Mouse (Mus musculus) liver, embryonic 16.5 days (tissue): ENCODE measurements around the gene Npcd. TPM values are rescaled to one million over a fixed set of nuclear protein-coding genes. Genes with fewer than 3 reads are reported as not detected.

Source experiments
- ATAC-seq: fragments of 200-750 bp; cut with Nextera tagmentation; 2 replicates; pipeline ENCODE4 v1.8.0; 2017; ENCODE audit warnings: low read depth, mild to moderate bottlenecking, moderate number of reproducible peaks, moderate library complexity
- H3K27ac ChIP-seq: fragments of 300-500 bp; sonication (generic); 2 replicates; pipeline ENCODE4 v1.5.1; 2014; ENCODE audit warnings: mild to moderate bottlenecking, low read length
- H3K27me3 ChIP-seq: fragments of 300-500 bp; sonication (generic); 2 replicates; pipeline ENCODE4 v1.6.1; 2014; ENCODE audit warnings: low read depth, low read length, mixed read lengths; ENCODE audit not compliant: control insufficient read depth, insufficient read depth
- H3K36me3 ChIP-seq: fragments of 300-500 bp; sonication (generic); 2 replicates; pipeline ENCODE4 v1.6.1; 2014; ENCODE audit warnings: mild to moderate bottlenecking; ENCODE audit not compliant: control insufficient read depth, insufficient read depth
- H3K4me1 ChIP-seq: fragments of 300-500 bp; sonication (generic); 2 replicates; pipeline ENCODE4 v1.6.1; 2014; ENCODE audit warnings: low read depth, low read length, mixed read lengths; ENCODE audit not compliant: control insufficient read depth
- H3K4me2 ChIP-seq: fragments of 300-500 bp; sonication (generic); 2 replicates; pipeline ENCODE4 v1.6.1; 2014; ENCODE audit warnings: low read depth, low read length, mixed read lengths
- H3K4me3 ChIP-seq: fragments of 300-500 bp; sonication (generic); 2 replicates; pipeline ENCODE4 v1.5.1; 2014; ENCODE audit warnings: low read depth, mild to moderate bottlenecking, low read length
- H3K9ac ChIP-seq: fragments of 300-500 bp; sonication (generic); 2 replicates; pipeline ENCODE4 v1.6.1; 2014; ENCODE audit warnings: low read depth, low read length
- H3K9me3 ChIP-seq: fragments of 300-500 bp; sonication (generic); replicated peaks from 2 replicates; pipeline ENCODE4 v1.6.1; 2016; ENCODE audit warnings: low read length; ENCODE audit not compliant: control insufficient read depth
- WGBS: fragments of 180-500 bp; shearing (Covaris S2); extraction: QIAGEN DNeasy Blood & Tissue Kit; methylation state at CpG from one replicate; pipeline ENCODE4 v1.1.7; 2014; ENCODE audit not compliant: insufficient replicate concordance; 5-methylcytosine and 5-hydroxymethylcytosine counted together
- polyA plus RNA-seq: library from polyadenylated mRNA; unstranded; fragments of >200 nt; fragmentation: Nextera tagmentation; extraction: Ambion mirVana; gene quantifications from 2 replicates; pipeline ENCODE4 v1.2.1, GENCODE M21; 2015

Gene Npcd
- polyA plus RNA-seq, 1 experiment from 2014 or later = not detected

- no peaks in the 10 kb centered on the region for H3K36me3 ChIP-seq
- no peaks in the 10 kb centered on the region; the same call in none of the 2 replicates for H3K4me1 ChIP-seq
- H3K27me3 ChIP-seq = peaks cover 43% of the 10 kb centered on the region
- H3K27ac ChIP-seq = no peak overlapping the region
- no peak overlapping the region for H3K9ac ChIP-seq
- WGBS = 54% methylated on average over 11 of the region's 11 CpGs
- no peak overlapping the region for H3K4me2 ChIP-seq
- ATAC-seq = no peak
- H3K9me3 ChIP-seq = no peaks in the 10 kb centered on the region
- H3K4me3 ChIP-seq = no peak overlapping the region
These were observed 33.3 kb downstream of the Npcd start for GRCm38 (mm10) chr15:79800701-79801100.

DNA sequence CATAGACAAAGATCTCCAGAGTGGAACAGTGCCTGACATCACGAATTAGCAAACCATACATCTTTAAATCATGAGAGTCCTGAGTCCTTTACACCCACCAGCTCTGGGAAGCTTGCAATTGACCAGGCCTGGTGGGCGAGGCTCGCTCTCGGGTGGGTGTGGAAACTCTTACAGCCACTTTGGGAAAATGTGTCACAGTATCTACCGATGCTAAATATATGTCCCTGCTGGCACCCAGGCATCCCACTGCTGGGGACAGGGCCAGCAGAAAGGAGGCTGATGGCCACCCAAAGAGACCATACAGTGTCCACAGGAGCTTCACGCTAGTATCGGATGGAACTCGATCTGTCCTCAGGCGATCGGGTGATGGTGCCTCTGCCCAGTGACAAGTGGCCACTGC lies 35.4 kb downstream of the Npcd start:
- no peak overlapping the region for H3K4me2 ChIP-seq
- no peak overlapping the region for H3K9ac ChIP-seq
- ATAC-seq = no peak
- no peak overlapping the region for H3K4me3 ChIP-seq
- H3K27ac ChIP-seq = no peak overlapping the region
- H3K36me3 ChIP-seq = no peaks in the 10 kb centered on the region
- peaks cover 25% of the 10 kb centered on the region for H3K27me3 ChIP-seq
- no peaks in the 10 kb centered on the region for H3K4me1 ChIP-seq
- no peaks in the 10 kb centered on the region for H3K9me3 ChIP-seq
- WGBS = 74% methylated on average over 10 of the region's 10 CpGs

DNA sequence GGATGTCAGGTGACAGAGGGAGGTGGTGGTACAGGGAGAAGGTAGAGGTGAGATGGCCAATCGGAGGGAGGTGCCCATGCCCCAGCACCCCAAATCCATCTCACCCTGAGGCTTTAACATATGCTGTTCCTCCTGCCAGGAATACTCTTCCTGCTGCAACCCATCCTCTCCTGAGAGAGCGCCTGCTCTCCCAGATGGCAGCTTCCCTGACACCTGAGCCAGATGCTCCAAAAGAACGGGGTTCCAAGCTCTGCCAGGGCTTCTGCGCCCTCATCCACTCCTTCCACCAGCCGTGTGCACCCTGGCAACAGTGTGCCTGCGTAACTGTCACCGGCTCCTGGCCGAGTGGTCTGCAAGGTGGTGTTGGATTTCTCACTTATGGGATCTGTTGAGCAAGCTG lies 36.4 kb downstream of the Npcd start:
- ATAC-seq = no peak
- no peak overlapping the region for H3K9ac ChIP-seq
- no peaks in the 10 kb centered on the region for H3K9me3 ChIP-seq
- no peaks in the 10 kb centered on the region for H3K4me1 ChIP-seq
- no peaks in the 10 kb centered on the region for H3K36me3 ChIP-seq
- no peak overlapping the region for H3K4me2 ChIP-seq
- peaks cover 16% of the 10 kb centered on the region for H3K27me3 ChIP-seq
- 57% methylated on average over 8 of the region's 8 CpGs for WGBS
- no peak overlapping the region for H3K27ac ChIP-seq
- H3K4me3 ChIP-seq = no peak overlapping the region

DNA sequence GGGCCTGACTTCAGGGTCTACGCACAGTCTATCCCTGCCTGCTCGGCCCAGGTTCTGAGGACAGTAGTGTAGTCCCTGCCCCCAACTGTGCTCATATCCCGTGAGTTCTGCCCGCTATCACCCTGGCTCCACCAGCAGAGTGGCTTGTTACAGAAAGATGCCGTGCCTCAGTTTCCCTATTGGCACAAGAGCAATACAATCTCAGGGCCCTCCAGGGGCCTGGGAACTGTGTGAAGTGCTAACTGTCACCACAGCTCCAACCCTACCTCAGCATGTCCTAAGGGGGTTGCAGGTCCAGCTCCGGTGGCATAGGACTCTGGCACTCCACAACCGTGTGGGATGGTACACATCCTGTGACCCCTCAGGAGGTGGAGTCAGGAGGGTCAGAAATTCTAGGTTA lies 36.9 kb downstream of the Npcd start:
- Histone ChIP-seq H3K4me2 (no peak overlapping the region), H3K36me3 (no peaks in the 10 kb centered on the region), H3K4me1 (no peaks in the 10 kb centered on the region), H3K9ac (no peak overlapping the region), H3K27me3 (peaks cover 10% of the 10 kb centered on the region), H3K9me3 (no peaks in the 10 kb centered on the region), H3K4me3 (no peak overlapping the region), H3K27ac (no peak overlapping the region)
- WGBS = 65% methylated on average over 7 of the region's 7 CpGs
- no peak for ATAC-seq

GRCm38 (mm10) chr15:79796256-79796655 lies 37.8 kb downstream of the Npcd start:
- H3K27me3 ChIP-seq = peaks cover 3% of the 10 kb centered on the region
- H3K27ac ChIP-seq = no peak overlapping the region
- no peak overlapping the region for H3K4me2 ChIP-seq
- no peaks in the 10 kb centered on the region for H3K36me3 ChIP-seq
- H3K4me1 ChIP-seq = no peaks in the 10 kb centered on the region
- H3K9me3 ChIP-seq = no peaks in the 10 kb centered on the region
- no peak overlapping the region for H3K9ac ChIP-seq
- ATAC-seq = no peak
- 71% methylated on average over 12 of the region's 12 CpGs for WGBS
- H3K4me3 ChIP-seq = no peak overlapping the region

DNA sequence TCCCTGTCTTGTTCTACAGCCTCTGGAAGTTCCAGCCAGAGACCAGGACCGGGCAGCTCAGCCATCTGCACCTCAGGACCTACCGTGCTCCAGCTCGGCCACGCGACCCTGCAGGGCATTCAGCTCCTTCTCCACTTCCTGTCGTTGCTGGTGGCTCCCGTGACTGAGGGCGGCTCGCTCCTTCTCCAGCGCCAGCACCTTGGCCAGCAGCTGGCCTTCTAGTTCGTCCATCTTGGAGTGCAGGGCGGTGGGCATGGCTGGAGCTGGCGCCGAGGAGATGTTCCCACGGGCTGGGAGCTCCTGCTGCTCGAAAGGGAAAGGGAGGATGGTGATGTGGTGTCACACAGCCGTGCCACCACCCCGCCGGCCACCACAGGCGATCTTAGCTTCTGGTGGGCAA lies 39.9 kb downstream of the Npcd start:
- Histone ChIP-seq H3K4me3 (no peak overlapping the region), H3K9ac (no peak overlapping the region), H3K4me2 (no peak overlapping the region), H3K9me3 (no peaks in the 10 kb centered on the region), H3K27ac (no peak overlapping the region), H3K4me1 (no peaks in the 10 kb centered on the region), H3K27me3 (peaks cover 3% of the 10 kb centered on the region), H3K36me3 (no peaks in the 10 kb centered on the region)
- 15% methylated on average over 20 of the region's 20 CpGs for WGBS
- no peak for ATAC-seq

GRCm38 (mm10) chr15:79793076-79793475 lies 41.0 kb downstream of the Npcd start:
- 65% methylated on average over 9 of the region's 9 CpGs for WGBS
- H3K27ac ChIP-seq = no peak overlapping the region
- no peak for ATAC-seq

DNA sequence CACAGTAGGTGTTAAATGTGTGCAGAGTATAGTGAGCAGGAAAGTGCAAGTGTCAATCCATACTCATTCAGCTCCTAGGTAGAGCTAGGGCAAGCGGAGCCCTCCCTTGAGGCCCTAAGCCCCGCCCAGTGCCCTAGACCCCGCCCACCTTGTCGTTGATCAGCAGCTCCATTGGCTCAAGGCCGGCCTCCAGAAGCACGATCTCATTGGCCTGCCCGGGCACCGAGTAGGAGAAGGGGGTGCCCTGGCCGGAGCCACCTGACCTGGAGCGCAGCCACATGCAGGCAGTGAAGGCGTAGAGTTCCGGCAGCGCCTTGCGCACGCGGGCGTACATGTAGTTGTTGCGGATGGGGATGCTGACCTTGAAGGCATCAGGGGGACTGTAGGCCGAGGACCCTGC lies 41.6 kb downstream of the Npcd start:
- WGBS = 26% methylated on average over 19 of the region's 19 CpGs
- ATAC-seq = no peak
- peaks cover 7% of the 10 kb centered on the region for H3K27me3 ChIP-seq

More at GRCm38 (mm10) chr15:79793076-79793475, 41.0 kb downstream of the Npcd start:
- H3K4me3 ChIP-seq = no peak overlapping the region
- no peaks in the 10 kb centered on the region for H3K4me1 ChIP-seq
- no peaks in the 10 kb centered on the region for H3K9me3 ChIP-seq
- H3K36me3 ChIP-seq = no peaks in the 10 kb centered on the region
- no peak overlapping the region for H3K9ac ChIP-seq
- H3K27me3 ChIP-seq = peaks cover 3% of the 10 kb centered on the region
- no peak overlapping the region for H3K4me2 ChIP-seq

DNA sequence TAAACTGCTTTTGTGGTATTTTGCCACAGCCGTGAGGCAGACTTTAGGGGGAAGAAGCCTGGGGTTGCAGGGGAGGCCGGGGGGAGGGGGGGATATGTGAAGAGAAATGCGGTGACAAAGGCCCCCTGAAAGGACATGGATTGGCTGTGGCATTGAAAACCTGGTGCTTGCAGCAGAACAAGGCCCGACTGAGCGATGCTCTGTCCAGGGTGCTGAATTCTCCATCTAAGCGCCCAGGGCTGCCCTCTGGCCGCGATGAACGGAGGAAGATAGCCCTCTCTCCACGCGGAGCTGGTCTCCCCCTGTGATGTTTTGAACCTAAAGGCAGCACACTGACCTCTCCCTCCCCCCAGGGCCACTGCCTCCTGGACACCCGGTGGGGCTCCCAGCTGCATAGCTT lies 42.5 kb downstream of the Npcd start:
- Histone ChIP-seq H3K4me2 (no peak overlapping the region), H3K9me3 (no peaks in the 10 kb centered on the region), H3K27ac (no peak overlapping the region), H3K36me3 (no peaks in the 10 kb centered on the region), H3K9ac (no peak overlapping the region), H3K27me3 (peaks cover 7% of the 10 kb centered on the region), H3K4me3 (no peak overlapping the region), H3K4me1 (no peaks in the 10 kb centered on the region)
- ATAC-seq = no peak
- 3% methylated on average over 12 of the region's 12 CpGs for WGBS

More for the DNA sequence above, 41.6 kb downstream of the Npcd start:
- Histone ChIP-seq H3K9me3 (no peaks in the 10 kb centered on the region), H3K27ac (no peak overlapping the region), H3K4me2 (no peak overlapping the region), H3K4me3 (no peak overlapping the region), H3K4me1 (no peaks in the 10 kb centered on the region), H3K36me3 (no peaks in the 10 kb centered on the region), H3K9ac (no peak overlapping the region)
